Mouse (Mus musculus): ENCODE data around the gene Bmpr1a. TPM values are rescaled to one million over a fixed set of nuclear protein-coding genes. Genes with fewer than 3 reads are reported as not detected.

Bmpr1a gene
- polyA plus RNA-seq, 1 experiment from 2014 or later: 25.9 TPM

DNA sequence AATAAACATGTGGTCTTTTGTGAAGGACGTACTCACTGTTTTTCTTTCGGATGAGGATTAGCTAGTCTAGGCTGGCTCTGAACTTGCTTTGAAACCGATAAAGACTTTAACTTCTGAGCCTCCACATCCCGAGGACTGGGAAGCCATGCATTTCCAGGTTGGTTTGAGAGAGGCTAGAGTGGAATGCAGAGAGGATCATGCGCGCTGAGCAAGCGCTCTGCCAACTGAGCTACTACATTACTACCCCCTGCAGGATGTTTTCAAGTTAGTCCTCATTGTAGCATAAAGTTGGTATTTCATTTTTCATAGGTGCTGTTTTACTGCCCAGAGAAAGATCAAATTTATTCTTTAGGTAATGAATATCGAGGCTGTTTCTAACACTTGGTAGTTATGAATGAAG lies 17.0 kb downstream of the Bmpr1a start:
- peaks cover 11% of the 10 kb centered on the region; the same call in 1 of the 2 replicates for H3K4me1 ChIP-seq (ENCODE audit: control insufficient read depth, insufficient read depth, low read length)
- H3K27ac ChIP-seq (replicated peaks; ENCODE audit: low read depth, low read length): no peak overlapping the region
- H3K4me2 ChIP-seq (ENCODE audit: low read length): no peak overlapping the region
- H3K36me3 ChIP-seq (ENCODE audit: control insufficient read depth, insufficient read depth, low read length): no peaks in the 10 kb centered on the region
- no peaks in the 10 kb centered on the region for H3K9me3 ChIP-seq (ENCODE audit: control insufficient read depth, low read length)
- 48% methylated on average over 8 of the region's 8 CpGs for WGBS
- ATAC-seq (ENCODE audit: low FRiP score, low TSS enrichment): no peak
- no peak for DNase-seq
- H3K27me3 ChIP-seq (ENCODE audit: control insufficient read depth, insufficient read depth, low read length): no peaks in the 10 kb centered on the region
- no peak overlapping the region for H3K4me3 ChIP-seq (replicated peaks; ENCODE audit: low read depth, low read length)
- no peak overlapping the region for H3K9ac ChIP-seq (replicated peaks; ENCODE audit: low read length)

DNA sequence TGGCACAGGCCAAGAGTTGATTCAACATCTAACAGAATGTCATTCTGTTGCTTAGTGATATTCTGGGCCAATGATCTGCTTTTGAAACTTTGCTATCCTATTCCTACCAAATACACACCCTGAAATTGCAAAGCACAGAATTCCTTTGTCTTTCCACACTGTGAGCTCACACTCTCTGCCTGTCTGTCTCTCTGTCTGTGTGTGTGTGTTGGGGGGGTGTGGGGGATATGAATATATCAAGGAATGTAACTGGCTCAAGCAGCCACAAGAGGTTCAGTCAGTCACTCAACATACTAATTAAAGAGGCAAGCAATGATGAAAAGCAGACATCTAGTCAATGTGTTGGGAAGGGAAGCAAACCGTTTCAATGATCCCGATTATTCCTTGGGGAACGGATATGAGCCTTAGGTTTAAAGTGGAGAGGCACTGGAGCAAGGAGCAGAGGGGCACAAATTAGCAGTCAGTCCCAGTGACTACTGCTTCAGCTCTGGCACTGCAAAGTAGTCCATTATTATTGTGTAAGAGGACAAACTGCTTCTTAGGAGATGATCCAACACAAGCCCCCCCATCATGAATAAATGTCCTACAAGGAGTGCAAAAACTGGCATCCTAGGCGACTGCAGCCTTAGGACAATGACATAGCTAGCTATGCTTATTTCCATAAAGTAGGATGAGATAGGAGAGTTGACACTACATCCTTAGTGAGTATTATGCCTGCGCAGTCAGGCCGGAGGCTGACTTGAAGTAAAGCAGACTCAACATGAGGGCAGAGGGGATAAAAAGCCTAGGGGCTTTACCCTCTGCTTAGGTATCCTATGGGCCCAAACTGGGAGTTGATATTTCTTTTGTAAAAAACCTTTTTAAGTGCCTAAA lies 19.4 kb downstream of the Bmpr1a start:
- Histone ChIP-seq H3K4me3 (replicated peaks; ENCODE audit: low read depth, low read length) (no peak overlapping the region), H3K9me3 (ENCODE audit: control insufficient read depth, low read length) (no peaks in the 10 kb centered on the region), H3K9ac (replicated peaks; ENCODE audit: low read length) (no peak overlapping the region), H3K4me1 (ENCODE audit: control insufficient read depth, insufficient read depth, low read length) (peaks cover 11% of the 10 kb centered on the region; the same call in 1 of the 2 replicates), H3K4me2 (ENCODE audit: low read length) (no peak overlapping the region), H3K27me3 (ENCODE audit: control insufficient read depth, insufficient read depth, low read length) (no peaks in the 10 kb centered on the region), H3K36me3 (ENCODE audit: control insufficient read depth, insufficient read depth, low read length) (no peaks in the 10 kb centered on the region), H3K27ac (replicated peaks; ENCODE audit: low read depth, low read length) (peak overlapping the region; percentile 60)
- ATAC-seq (ENCODE audit: low FRiP score, low TSS enrichment) (peak; percentile 50; the same call in 1 of the 2 replicates), DNase-seq (peak; percentile 35)
- WGBS: 47% methylated on average over 6 of the region's 6 CpGs

DNA sequence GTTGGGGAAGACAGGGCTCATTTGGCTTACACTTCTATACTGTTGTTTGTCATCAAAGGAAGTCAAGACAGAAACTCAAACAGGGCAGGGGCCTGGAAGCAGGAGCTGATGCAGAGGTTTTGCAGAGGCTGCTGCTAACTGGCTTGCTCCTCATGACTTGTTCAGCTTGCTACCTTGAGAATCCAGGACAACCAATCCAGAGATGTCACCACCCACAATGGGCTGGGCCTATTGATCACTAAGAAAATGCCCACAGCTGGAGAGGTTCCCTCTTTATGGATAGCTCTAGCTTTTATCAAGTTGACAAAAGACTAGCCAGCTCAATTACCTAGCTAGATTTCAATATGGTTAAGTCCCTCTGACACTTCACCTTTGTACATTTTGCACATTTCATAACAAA lies 31.6 kb downstream of the Bmpr1a start:
- H3K9ac ChIP-seq (replicated peaks; ENCODE audit: low read length): no peak overlapping the region
- no peaks in the 10 kb centered on the region for H3K27me3 ChIP-seq (ENCODE audit: control insufficient read depth, insufficient read depth, low read length)
- ATAC-seq (ENCODE audit: low FRiP score, low TSS enrichment) (no peak), DNase-seq (no peak)
- no peak overlapping the region for H3K4me3 ChIP-seq (replicated peaks; ENCODE audit: low read depth, low read length)
- no peaks in the 10 kb centered on the region for H3K36me3 ChIP-seq (ENCODE audit: control insufficient read depth, insufficient read depth, low read length)
- H3K4me2 ChIP-seq (ENCODE audit: low read length): no peak overlapping the region
- no peak overlapping the region for H3K27ac ChIP-seq (replicated peaks; ENCODE audit: low read depth, low read length)
- H3K4me1 ChIP-seq (ENCODE audit: control insufficient read depth, insufficient read depth, low read length): no peaks in the 10 kb centered on the region
- H3K9me3 ChIP-seq (ENCODE audit: control insufficient read depth, low read length): no peaks in the 10 kb centered on the region

DNA sequence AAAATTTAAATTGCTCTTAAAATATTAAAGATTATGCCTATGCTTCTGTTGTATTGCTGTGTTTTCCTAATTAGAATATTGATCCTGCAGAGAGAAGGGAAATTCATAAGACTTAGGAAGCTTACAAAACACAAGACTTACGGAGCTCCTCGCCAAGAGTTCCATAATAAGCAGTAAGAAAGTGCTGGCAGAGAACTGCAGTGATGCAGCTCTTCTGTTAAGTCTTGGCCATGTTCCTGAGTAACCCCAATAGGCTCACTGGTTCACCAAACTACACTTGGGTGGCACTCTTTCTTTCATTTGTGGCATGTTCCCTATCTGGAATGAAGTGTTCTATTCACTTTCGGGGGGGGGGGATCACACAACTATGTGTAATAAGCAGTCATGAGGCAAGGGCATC lies 36.9 kb downstream of the Bmpr1a start:
- ATAC-seq (ENCODE audit: low FRiP score, low TSS enrichment) (no peak), DNase-seq (no peak)
- Histone ChIP-seq H3K27ac (replicated peaks; ENCODE audit: low read depth, low read length) (no peak overlapping the region), H3K4me2 (ENCODE audit: low read length) (no peak overlapping the region), H3K36me3 (ENCODE audit: control insufficient read depth, insufficient read depth, low read length) (no peaks in the 10 kb centered on the region), H3K4me3 (replicated peaks; ENCODE audit: low read depth, low read length) (no peak overlapping the region), H3K27me3 (ENCODE audit: control insufficient read depth, insufficient read depth, low read length) (no peaks in the 10 kb centered on the region), H3K9me3 (ENCODE audit: control insufficient read depth, low read length) (no peaks in the 10 kb centered on the region), H3K4me1 (ENCODE audit: control insufficient read depth, insufficient read depth, low read length) (no peaks in the 10 kb centered on the region), H3K9ac (replicated peaks; ENCODE audit: low read length) (no peak overlapping the region)
- 72% methylated on average over 3 of the region's 3 CpGs for WGBS

DNA sequence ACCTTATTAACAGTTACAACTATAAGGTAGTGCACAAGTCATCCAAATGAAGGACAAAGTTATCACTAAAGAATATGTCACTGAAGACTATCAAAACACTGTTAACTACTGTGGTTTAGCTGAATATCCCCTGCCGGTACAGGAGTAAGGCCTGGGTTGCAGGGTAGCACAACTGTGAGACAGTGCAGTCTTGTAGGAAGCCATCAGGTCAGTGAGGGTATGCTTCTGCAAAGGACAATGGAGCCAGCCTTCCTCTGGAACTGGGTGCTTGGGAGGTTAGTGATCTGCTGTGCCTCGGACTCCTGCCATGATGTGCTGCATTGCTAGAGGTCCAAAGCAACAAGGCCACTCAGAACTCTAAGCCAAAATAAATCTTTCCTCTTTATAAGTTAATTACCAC lies 43.8 kb downstream of the Bmpr1a start:
- Histone ChIP-seq H3K9me3 (ENCODE audit: control insufficient read depth, low read length) (no peaks in the 10 kb centered on the region), H3K4me3 (replicated peaks; ENCODE audit: low read depth, low read length) (no peak overlapping the region), H3K9ac (replicated peaks; ENCODE audit: low read length) (no peak overlapping the region), H3K4me1 (ENCODE audit: control insufficient read depth, insufficient read depth, low read length) (no peaks in the 10 kb centered on the region), H3K27ac (replicated peaks; ENCODE audit: low read depth, low read length) (no peak overlapping the region), H3K4me2 (ENCODE audit: low read length) (no peak overlapping the region), H3K27me3 (ENCODE audit: control insufficient read depth, insufficient read depth, low read length) (no peaks in the 10 kb centered on the region), H3K36me3 (ENCODE audit: control insufficient read depth, insufficient read depth, low read length) (0 out of 2 replicates have a peak, but pooled peaks cover 3% of the 10 kb centered on the region)
- 91% methylated on average over 2 of the region's 2 CpGs for WGBS
- ATAC-seq (ENCODE audit: low FRiP score, low TSS enrichment) (no peak), DNase-seq (no peak)

DNA sequence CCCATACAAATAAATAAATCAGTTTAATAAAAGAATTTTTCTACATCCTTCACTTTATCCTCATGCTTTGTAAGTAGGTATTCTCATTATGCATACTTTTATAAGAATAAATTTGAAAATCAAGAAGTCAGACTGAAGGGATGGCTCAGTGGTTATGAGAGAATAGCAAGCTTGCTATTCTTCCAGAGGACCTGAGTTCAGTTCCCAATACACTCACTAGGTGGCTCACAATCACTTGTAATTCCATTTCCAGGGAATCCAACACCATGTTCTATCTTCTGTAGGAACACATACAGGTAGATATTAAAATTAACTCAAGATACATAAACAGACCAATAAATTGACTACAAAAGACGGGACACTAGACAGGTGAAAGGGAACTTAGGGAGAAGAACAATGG lies 44.3 kb downstream of the Bmpr1a start:
- ATAC-seq (ENCODE audit: low FRiP score, low TSS enrichment) (no peak), DNase-seq (peak; percentile 85)
- Histone ChIP-seq H3K4me2 (ENCODE audit: low read length) (no peak overlapping the region), H3K9ac (replicated peaks; ENCODE audit: low read length) (no peak overlapping the region), H3K4me1 (ENCODE audit: control insufficient read depth, insufficient read depth, low read length) (peaks cover 3% of the 10 kb centered on the region; the same call in 1 of the 2 replicates), H3K27ac (replicated peaks; ENCODE audit: low read depth, low read length) (no peak overlapping the region), H3K4me3 (replicated peaks; ENCODE audit: low read depth, low read length) (no peak overlapping the region), H3K36me3 (ENCODE audit: control insufficient read depth, insufficient read depth, low read length) (0 out of 2 replicates have a peak, but pooled peaks cover 3% of the 10 kb centered on the region), H3K9me3 (ENCODE audit: control insufficient read depth, low read length) (no peaks in the 10 kb centered on the region), H3K27me3 (ENCODE audit: control insufficient read depth, insufficient read depth, low read length) (no peaks in the 10 kb centered on the region)
- WGBS: 93% methylated on average over 1 of the region's 1 CpGs

DNA sequence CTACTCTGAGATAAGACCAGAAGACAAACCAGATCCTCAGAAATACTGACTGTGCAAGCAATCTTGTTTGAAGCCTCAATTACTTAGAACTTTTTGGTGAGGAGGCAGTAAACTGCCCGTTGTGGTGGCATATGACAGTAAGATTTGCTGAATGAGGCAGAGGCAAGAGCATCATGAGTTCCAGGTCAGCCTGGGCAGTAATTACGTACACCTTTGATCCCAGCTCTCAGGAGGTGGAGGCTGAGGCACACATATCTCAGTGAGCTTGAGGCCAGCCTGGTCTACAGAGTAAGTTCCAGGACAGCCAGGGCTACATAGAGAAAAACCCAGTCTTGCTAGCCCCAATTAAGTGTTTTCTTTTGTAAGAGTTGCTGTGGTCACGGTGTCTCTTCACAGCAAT lies 48.9 kb downstream of the Bmpr1a start:
- Histone ChIP-seq H3K36me3 (ENCODE audit: control insufficient read depth, insufficient read depth, low read length) (0 out of 2 replicates have a peak, but pooled peaks cover under 1% of the 10 kb centered on the region), H3K4me2 (ENCODE audit: low read length) (no peak overlapping the region), H3K4me1 (ENCODE audit: control insufficient read depth, insufficient read depth, low read length) (peaks cover 8% of the 10 kb centered on the region), H3K4me3 (replicated peaks; ENCODE audit: low read depth, low read length) (no peak overlapping the region), H3K27me3 (ENCODE audit: control insufficient read depth, insufficient read depth, low read length) (no peaks in the 10 kb centered on the region), H3K27ac (replicated peaks; ENCODE audit: low read depth, low read length) (peak overlapping the region; percentile 68), H3K9ac (replicated peaks; ENCODE audit: low read length) (no peak overlapping the region), H3K9me3 (ENCODE audit: control insufficient read depth, low read length) (no peaks in the 10 kb centered on the region)
- ATAC-seq (ENCODE audit: low FRiP score, low TSS enrichment) (no peak), DNase-seq (peak; percentile 29)
- 33% methylated on average over 3 of the region's 3 CpGs for WGBS

DNA sequence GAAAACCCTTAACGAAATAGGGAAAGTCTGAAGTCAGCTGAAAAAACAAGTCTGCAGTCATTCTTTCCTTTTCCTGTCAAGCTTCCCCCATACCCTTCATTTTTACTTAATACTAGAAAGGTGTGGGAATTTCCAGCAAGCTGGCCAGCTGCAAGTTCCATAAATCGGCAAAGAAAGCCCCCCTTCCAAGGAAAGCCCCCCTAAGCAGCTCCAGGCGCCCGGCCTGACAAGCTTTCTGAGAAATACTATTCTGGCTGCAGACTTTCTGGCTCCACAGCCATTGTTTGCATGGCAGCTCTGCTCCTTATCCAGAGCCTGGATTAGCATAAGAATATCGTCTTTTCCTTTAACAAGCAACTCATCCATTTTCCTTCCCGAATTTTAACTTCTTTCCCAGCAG lies 49.5 kb downstream of the Bmpr1a start:
- WGBS: 2% methylated on average over 6 of the region's 6 CpGs
- Histone ChIP-seq H3K4me3 (replicated peaks; ENCODE audit: low read depth, low read length) (no peak overlapping the region), H3K9me3 (ENCODE audit: control insufficient read depth, low read length) (no peaks in the 10 kb centered on the region), H3K9ac (replicated peaks; ENCODE audit: low read length) (0 out of 2 replicates have a peak overlapping the region, but pooled peaks have one; percentile 2), H3K4me2 (ENCODE audit: low read length) (peak overlapping the region; percentile 36), H3K36me3 (ENCODE audit: control insufficient read depth, insufficient read depth, low read length) (no peaks in the 10 kb centered on the region), H3K27me3 (ENCODE audit: control insufficient read depth, insufficient read depth, low read length) (no peaks in the 10 kb centered on the region), H3K27ac (replicated peaks; ENCODE audit: low read depth, low read length) (peak overlapping the region; percentile 68), H3K4me1 (ENCODE audit: control insufficient read depth, insufficient read depth, low read length) (peaks cover 8% of the 10 kb centered on the region)
- DNase-seq: peak; percentile 64
- ATAC-seq (ENCODE audit: low FRiP score, low TSS enrichment): peak; percentile 46; the same call in 1 of the 2 replicates

DNA sequence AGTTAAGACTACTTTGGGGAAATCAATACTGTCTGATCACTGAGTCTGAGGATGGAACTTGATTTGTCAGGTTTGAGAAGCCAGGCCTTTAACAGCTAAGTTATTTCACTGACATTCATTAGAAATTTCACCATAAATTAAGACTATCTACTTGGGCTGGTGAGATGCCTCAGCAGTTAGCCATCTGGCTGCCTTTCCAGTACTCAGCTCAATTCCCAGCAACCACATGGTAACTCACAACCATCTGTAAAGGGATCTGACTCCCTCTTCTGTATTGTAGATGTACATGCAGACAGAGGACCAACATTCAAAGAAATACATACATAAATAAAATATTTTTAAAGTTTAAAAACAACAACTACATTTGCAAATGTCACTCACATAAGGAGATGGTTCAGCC lies 51.3 kb downstream of the Bmpr1a start:
- H3K4me3 ChIP-seq (replicated peaks; ENCODE audit: low read depth, low read length): no peak overlapping the region
- H3K4me1 ChIP-seq (ENCODE audit: control insufficient read depth, insufficient read depth, low read length): peaks cover 8% of the 10 kb centered on the region
- no peak overlapping the region for H3K27ac ChIP-seq (replicated peaks; ENCODE audit: low read depth, low read length)
- H3K36me3 ChIP-seq (ENCODE audit: control insufficient read depth, insufficient read depth, low read length): peaks cover 5% of the 10 kb centered on the region
- H3K4me2 ChIP-seq (ENCODE audit: low read length): no peak overlapping the region
- no peaks in the 10 kb centered on the region for H3K27me3 ChIP-seq (ENCODE audit: control insufficient read depth, insufficient read depth, low read length)
- ATAC-seq (ENCODE audit: low FRiP score, low TSS enrichment): no peak
- DNase-seq: no peak
- H3K9me3 ChIP-seq (ENCODE audit: control insufficient read depth, low read length): no peaks in the 10 kb centered on the region
- no peak overlapping the region for H3K9ac ChIP-seq (replicated peaks; ENCODE audit: low read length)
